Mouse (Mus musculus) lung, postnatal 0 days (tissue): ENCODE results near the gene Mgll. TPM values are rescaled to one million over a fixed set of nuclear protein-coding genes. Genes with fewer than 3 reads are reported as not detected.

Experiments
- ATAC-seq: fragments of 200-750 bp; cut with Nextera tagmentation; 2 replicates; pipeline ENCODE4 v1.8.0; 2017; ENCODE audit warnings: moderate library complexity
- DNase-seq: peaks from one replicate; pipeline ENCODE4 v3.0.0-alpha.2; 2016; ENCODE audit warnings: low spot score
- H3K27ac ChIP-seq: fragments of 300-500 bp; sonication (generic); 2 replicates; pipeline ENCODE4 v1.5.1; 2014; ENCODE audit warnings: antibody characterized with exemption, mild to moderate bottlenecking, low read length, mixed read lengths
- H3K27me3 ChIP-seq: fragments of 300-500 bp; sonication (generic); replicated peaks from 2 replicates; pipeline ENCODE4 v1.6.1; 2014; ENCODE audit warnings: low read length, mixed read lengths; ENCODE audit not compliant: insufficient read depth
- H3K36me3 ChIP-seq: fragments of 300-500 bp; sonication (generic); 2 replicates; pipeline ENCODE4 v1.6.1; 2014; ENCODE audit warnings: low read length, mixed read lengths; ENCODE audit not compliant: insufficient read depth
- H3K4me1 ChIP-seq: fragments of 300-500 bp; sonication (generic); 2 replicates; pipeline ENCODE4 v1.6.1; 2014; ENCODE audit warnings: antibody characterized with exemption, low read depth, low read length, mixed read lengths; ENCODE audit not compliant: insufficient read depth
- H3K4me2 ChIP-seq: fragments of 300-500 bp; sonication (generic); replicated peaks from 2 replicates; pipeline ENCODE4 v1.6.1; 2014; ENCODE audit warnings: low read depth, mild to moderate bottlenecking, low read length, moderate library complexity, mixed read lengths
- H3K4me3 ChIP-seq: fragments of 300-500 bp; sonication (generic); 2 replicates; pipeline ENCODE4 v1.5.1; 2014; ENCODE audit warnings: low read depth, low read length
- H3K9ac ChIP-seq: fragments of 300-500 bp; sonication (generic); replicated peaks from 2 replicates; pipeline ENCODE4 v1.6.1; 2014; ENCODE audit warnings: low read depth, mild to moderate bottlenecking
- H3K9me3 ChIP-seq: fragments of 300-500 bp; sonication (generic); 2 replicates; pipeline ENCODE4 v1.6.1; 2016; ENCODE audit warnings: low read length, mixed read lengths
- CTCF ChIP-seq: IDR thresholded peaks from 2 replicates; pipeline ENCODE4 v1.5.1; 2016; ENCODE audit warnings: antibody characterized with exemption, mild to moderate bottlenecking
- WGBS: fragments of 180-500 bp; shearing (Covaris S2); extraction: QIAGEN DNeasy Blood & Tissue Kit; methylation state at CpG from one replicate; pipeline ENCODE4 v1.1.7; 2014; 5-methylcytosine and 5-hydroxymethylcytosine counted together
- polyA plus RNA-seq: library from polyadenylated mRNA; unstranded; fragments of >200 nt; fragmentation: Nextera tagmentation; extraction: Ambion mirVana; gene quantifications from 2 replicates; pipeline ENCODE4 v1.2.1, GENCODE M21; 2015

Gene Mgll
- polyA plus RNA-seq, 1 experiment from 2014 or later, result 123 TPM

- 0 out of 2 replicates have a peak, but pooled peaks cover 7% of the 10 kb centered on the region for H3K27me3 ChIP-seq
- no peaks in the 10 kb centered on the region for H3K4me1 ChIP-seq
- DNase-seq, result peak; percentile 70
- 10% methylated on average over 30 of the region's 63 CpGs for WGBS
- H3K9me3 ChIP-seq, result no peaks in the 10 kb centered on the region
- no peak within 1 kb of the TSS for H3K9ac ChIP-seq
- H3K27ac ChIP-seq, result no peak within 1 kb of the TSS
- H3K36me3 ChIP-seq, result no peaks in the 10 kb centered on the region
- peak; percentile 88 for ATAC-seq
- TF ChIP-seq CTCF, result no peak
- peak within 1 kb of the TSS; percentile 95 for H3K4me2 ChIP-seq
- peak within 1 kb of the TSS; percentile 55 for H3K4me3 ChIP-seq
Observed at GRCm38 (mm10) chr6:88874868-88875508, 150.8 kb downstream of the Mgll start, which contains the start of gene Podxl2. Gene Podxl2, minus strand, starts transcription at chr6:88875044.

Other genes starting within 250 kb of the Mgll start
- 145 and 149 TPM in 2 replicates for gene Sec61a1, start 205.5 kb upstream of the Mgll start, polyA plus RNA-seq
- gene Kbtbd12, start 86.5 kb upstream of the Mgll start, polyA plus RNA-seq, result 0.42 and 0.97 TPM in 2 replicates
- gene Abtb1, start 117.6 kb downstream of the Mgll start, polyA plus RNA-seq, result 59.5 and 70.3 TPM in 2 replicates
- gene Podxl2, start 150.6 kb downstream of the Mgll start, polyA plus RNA-seq, result 19.1 and 25.2 TPM in 2 replicates
- gene Mcm2, start 174.4 kb downstream of the Mgll start, polyA plus RNA-seq, result 14.5 and 15.3 TPM in 2 replicates
- 72.0 and 78.8 TPM in 2 replicates for gene Tpra1, start 177.8 kb downstream of the Mgll start, polyA plus RNA-seq